Mouse (Mus musculus): ENCODE results near the gene Slc44a5.

DNA sequence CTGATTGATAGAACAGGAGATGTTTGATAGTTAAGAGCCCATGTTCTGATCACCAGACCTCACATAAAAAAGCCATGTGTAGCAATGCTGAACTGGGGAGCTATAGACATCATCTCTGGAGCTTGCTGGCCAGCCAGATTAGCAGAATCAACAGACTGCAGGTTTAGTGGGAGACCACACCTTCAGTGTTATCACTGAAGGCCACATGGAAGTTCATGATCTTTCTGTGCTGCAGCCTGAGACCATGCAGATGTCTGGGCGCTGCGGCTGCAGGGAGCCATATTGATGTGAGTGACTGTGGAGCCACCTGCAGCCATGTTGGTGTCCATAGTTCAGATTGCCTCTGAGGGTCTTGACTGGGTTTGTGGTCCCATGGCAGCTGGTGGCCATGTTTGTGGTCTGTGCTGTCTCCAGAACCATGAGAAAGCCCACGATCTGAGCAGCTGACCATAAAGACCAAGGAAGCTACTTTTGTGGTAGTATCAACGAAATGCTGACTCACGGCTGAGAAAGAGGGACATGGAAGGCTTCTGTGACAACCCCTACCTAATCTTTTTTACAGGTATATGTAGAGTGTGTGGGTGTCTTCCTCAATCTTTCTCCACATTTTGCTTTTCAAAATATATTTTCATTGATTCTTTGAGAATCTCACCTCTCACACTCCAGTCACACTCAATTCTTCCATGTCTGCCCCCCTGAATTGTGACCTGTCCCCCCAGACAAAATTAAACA lies 26.7 kb downstream of the Slc44a5 start:
- TF ChIP-seq HCFC1 (IDR thresholded peaks at IDR 0.05; ENCODE audit: borderline replicate concordance, insufficient read depth, low read length) (no peak), MAFK (IDR thresholded peaks at IDR 0.05; ENCODE audit: insufficient read depth, low read depth, low read length) (no peak), ZC3H11A (IDR thresholded peaks at IDR 0.05; ENCODE audit: borderline replicate concordance, low read depth, low read length) (no peak)
